Comparison of ENCODE assay signal across 1 mouse cellular context in the genomic region with DNA sequence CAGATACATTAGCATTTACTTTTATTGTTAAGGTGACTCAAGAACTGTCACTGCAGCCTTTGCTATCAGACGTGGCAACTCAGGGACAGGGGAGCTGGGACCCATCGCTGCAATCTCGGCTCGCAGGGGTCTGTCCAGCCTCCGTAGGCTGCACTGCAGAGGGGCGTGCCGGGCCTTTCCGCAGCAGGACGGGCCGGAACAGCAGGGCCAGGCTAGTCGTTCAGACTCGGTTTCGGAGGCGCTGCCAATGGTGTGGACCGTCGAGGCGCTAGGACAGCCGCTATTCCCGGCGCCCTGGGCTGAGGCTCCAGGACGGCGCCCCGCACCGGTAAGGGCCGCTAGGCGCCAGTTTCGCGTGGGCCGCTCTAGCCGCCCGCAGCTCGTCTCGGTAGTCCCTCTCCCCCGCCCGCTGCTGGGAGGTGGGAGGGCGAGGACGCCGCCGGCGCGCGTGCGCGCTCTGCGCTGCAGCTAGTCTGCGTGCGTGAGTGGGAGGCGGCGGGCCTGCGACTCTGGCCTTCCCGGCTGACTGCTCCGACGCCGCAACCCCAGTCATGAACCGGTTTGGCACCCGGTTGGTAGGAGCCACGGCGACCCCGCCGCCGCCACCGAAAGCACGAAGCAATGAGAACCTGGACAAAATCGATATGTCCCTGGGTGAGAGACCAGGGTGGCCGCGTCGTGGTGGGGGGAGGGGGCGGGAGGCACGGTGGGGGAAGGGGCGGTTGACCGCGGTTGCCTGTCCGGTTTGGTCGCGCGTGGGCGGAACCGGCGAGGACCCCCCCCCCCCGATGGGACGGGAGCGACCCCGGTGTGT.
TF ChIP-seq lines count a peak whose summit lies in the region.

TSS of gene Fyttd1 (plus strand) at position 158 of the 814 bp plus-strand sequence.
TSS of gene Rubcn (minus strand) at position 424 of the 814 bp plus-strand sequence.

TF ChIP-seq in MEL, 35 proteins besides CTCF, POLR2A, EP300 and RAD21 (continued from another document):
- TF ChIP-seq MYC (IDR thresholded peaks at IDR 0.05; ENCODE audit: low read depth, low read length) (no peak), MAZ (IDR thresholded peaks at IDR 0.05; ENCODE audit: low read depth, low read length) (peak; percentile 97), TBP (IDR thresholded peaks at IDR 0.05; ENCODE audit: low read depth, low read length) (no peak), ELF1 (IDR thresholded peaks at IDR 0.05; ENCODE audit: low read depth, low read length) (0 out of 2 replicates have a peak, but pooled peaks have one; percentile 48), ZC3H11A (IDR thresholded peaks at IDR 0.05; ENCODE audit: low read depth, low read length) (no peak), JUND (IDR thresholded peaks at IDR 0.05; ENCODE audit: low read depth, low read length) (no peak), NRF1 (IDR thresholded peaks at IDR 0.05; ENCODE audit: insufficient read depth, low read depth, low read length, poor library complexity, severe bottlenecking) (peak; percentile 88)
TF ChIP-seq in MEL: peak in this region for 13.
